Mouse (Mus musculus): Measurements from ENCODE around the gene Ces3a.
"Not testable (repeated sequence)": the region's sequence is repeated elsewhere in the genome, so short reads cannot be mapped to it uniquely, and the experiment has no call there.

The Ces3a gene

GRCm38 (mm10) chr8:105048371-105048854, at the start of gene Ces3a:
Gene Ces3a (plus strand): TSS chr8:105048601.
- DNase-seq: no peak

- DNase-seq: no peak
Measured at GRCm38 (mm10) chr8:104999183-104999582, 49.2 kb upstream of the Ces3a start.

GRCm38 (mm10) chr8:105000586-105000985, 47.8 kb upstream of the Ces3a start, which contains the start of gene Ces2h:
Gene Ces2h (plus strand): TSS chr8:105000853.
- no peak for DNase-seq

- no peak for DNase-seq
Measured at GRCm38 (mm10) chr8:105010000-105010399, 38.4 kb upstream of the Ces3a start.

- DNase-seq: no peak
Measured at GRCm38 (mm10) chr8:105011136-105011535, 37.3 kb upstream of the Ces3a start.

- no peak for DNase-seq
Measured at GRCm38 (mm10) chr8:105014391-105014790, 34.0 kb upstream of the Ces3a start.

- DNase-seq: no peak
Measured at GRCm38 (mm10) chr8:105021954-105022353, 26.4 kb upstream of the Ces3a start.

GRCm38 (mm10) chr8:105023087-105023486, 25.3 kb upstream of the Ces3a start:
- peak; percentile 6 for DNase-seq

GRCm38 (mm10) chr8:105025050-105025449, 23.4 kb upstream of the Ces3a start:
- no peak for DNase-seq

- DNase-seq: no peak
Measured at GRCm38 (mm10) chr8:105043510-105043909, 4.9 kb upstream of the Ces3a start.

GRCm38 (mm10) chr8:105045824-105046401, 2.5 kb upstream of the Ces3a start:
- DNase-seq: no peak

- DNase-seq: no peak
Measured at GRCm38 (mm10) chr8:105056211-105056610, 7.8 kb downstream of the Ces3a start.

GRCm38 (mm10) chr8:105060056-105060455, 11.7 kb downstream of the Ces3a start:
- DNase-seq: no peak

- DNase-seq: no peak
Measured at GRCm38 (mm10) chr8:105066761-105067160, 18.4 kb downstream of the Ces3a start.

GRCm38 (mm10) chr8:105067905-105068304, 19.5 kb downstream of the Ces3a start:
- not testable (repeated sequence) for DNase-seq

GRCm38 (mm10) chr8:105068971-105069370, 20.6 kb downstream of the Ces3a start:
- DNase-seq: no peak

GRCm38 (mm10) chr8:105076601-105077000, 28.2 kb downstream of the Ces3a start:
- DNase-seq: no peak

GRCm38 (mm10) chr8:105077071-105077470, 28.7 kb downstream of the Ces3a start:
- DNase-seq: no peak

GRCm38 (mm10) chr8:105078591-105078990, 30.2 kb downstream of the Ces3a start:
- no peak for DNase-seq

- no peak for DNase-seq
Measured at GRCm38 (mm10) chr8:105080814-105081336, 32.5 kb downstream of the Ces3a start.

GRCm38 (mm10) chr8:105083449-105084050, 35.1 kb downstream of the Ces3a start, which contains the start of gene Ces3b:
Gene Ces3b (plus strand): TSS chr8:105083753.
- DNase-seq: no peak

GRCm38 (mm10) chr8:105088166-105088565, 39.8 kb downstream of the Ces3a start:
- DNase-seq: not testable (repeated sequence)

- no peak for DNase-seq
Measured at GRCm38 (mm10) chr8:105088581-105088980, 40.2 kb downstream of the Ces3a start.

- DNase-seq: no peak
Measured at GRCm38 (mm10) chr8:105093992-105094391, 45.6 kb downstream of the Ces3a start.

Data from cerebellum, adult 11-12 months (tissue).